Mouse (Mus musculus) heart, embryonic 13.5 days (tissue): ENCODE measurements around the gene Bcl2l14. TPM values are rescaled to one million over a fixed set of nuclear protein-coding genes. Genes with fewer than 3 reads are reported as not detected.

Experiments
- ATAC-seq: fragments of 200-750 bp; cut with Nextera tagmentation; 2 replicates; pipeline ENCODE4 v1.8.0; 2017; ENCODE audit warnings: moderate TSS enrichment; ENCODE audit not compliant: insufficient number of reproducible peaks, low FRiP score, low TSS enrichment; ENCODE audit errors: extremely low read depth
- H3K27ac ChIP-seq: fragments of 300-500 bp; sonication (generic); replicated peaks from 2 replicates; pipeline ENCODE4 v1.5.1; 2015; ENCODE audit warnings: moderate library complexity, mild to moderate bottlenecking, inconsistent platforms
- H3K27me3 ChIP-seq: fragments of 300-500 bp; sonication (generic); replicated peaks from 2 replicates; pipeline ENCODE4 v1.6.1; 2015; ENCODE audit warnings: mild to moderate bottlenecking, inconsistent platforms
- H3K36me3 ChIP-seq: fragments of 300-500 bp; sonication (generic); 2 replicates; pipeline ENCODE4 v1.6.1; 2015; ENCODE audit warnings: mild to moderate bottlenecking, inconsistent platforms
- H3K4me1 ChIP-seq: fragments of 300-500 bp; sonication (generic); 2 replicates; pipeline ENCODE4 v1.6.1; 2015; ENCODE audit warnings: inconsistent platforms
- H3K4me2 ChIP-seq: fragments of 300-500 bp; sonication (generic); 2 replicates; pipeline ENCODE4 v1.6.1; 2015; ENCODE audit warnings: inconsistent platforms, mild to moderate bottlenecking, moderate library complexity
- H3K4me3 ChIP-seq: fragments of 300-500 bp; sonication (generic); 2 replicates; pipeline ENCODE4 v1.5.1; 2015; ENCODE audit warnings: moderate library complexity, mild to moderate bottlenecking, inconsistent platforms
- H3K9ac ChIP-seq: fragments of 300-500 bp; sonication (generic); 2 replicates; pipeline ENCODE4 v1.6.1; 2015; ENCODE audit warnings: inconsistent platforms, mild to moderate bottlenecking, moderate library complexity
- H3K9me3 ChIP-seq: fragments of 300-500 bp; sonication (generic); 2 replicates; pipeline ENCODE4 v1.6.1; 2016; ENCODE audit warnings: inconsistent platforms
- WGBS: fragments of 180-500 bp; shearing (Covaris S2); methylation state at CpG from one replicate; pipeline ENCODE4 v1.1.7; 2015; ENCODE audit warnings: mixed read lengths; 5-methylcytosine and 5-hydroxymethylcytosine counted together
- polyA plus RNA-seq: library from polyadenylated mRNA; unstranded; fragments of >200 nt; fragmentation: Nextera tagmentation; extraction: Ambion mirVana; gene quantifications from 2 replicates; pipeline ENCODE4 v1.2.1, GENCODE M21; 2015

Bcl2l14 gene
- polyA plus RNA-seq, 1 experiment from 2014 or later, result 0.48 TPM

GRCm38 (mm10) chr6:134407226-134407625, 11.1 kb downstream of the Bcl2l14 start:
- ATAC-seq, result no peak
- Histone ChIP-seq H3K27me3 (no peaks in the 10 kb centered on the region; the same call in 1 of the 2 replicates), H3K4me3 (no peak overlapping the region), H3K27ac (no peak overlapping the region), H3K4me2 (no peak overlapping the region), H3K4me1 (no peaks in the 10 kb centered on the region), H3K9me3 (no peaks in the 10 kb centered on the region), H3K9ac (no peak overlapping the region), H3K36me3 (no peaks in the 10 kb centered on the region)
- WGBS, result 45% methylated on average over 5 of the region's 5 CpGs

DNA sequence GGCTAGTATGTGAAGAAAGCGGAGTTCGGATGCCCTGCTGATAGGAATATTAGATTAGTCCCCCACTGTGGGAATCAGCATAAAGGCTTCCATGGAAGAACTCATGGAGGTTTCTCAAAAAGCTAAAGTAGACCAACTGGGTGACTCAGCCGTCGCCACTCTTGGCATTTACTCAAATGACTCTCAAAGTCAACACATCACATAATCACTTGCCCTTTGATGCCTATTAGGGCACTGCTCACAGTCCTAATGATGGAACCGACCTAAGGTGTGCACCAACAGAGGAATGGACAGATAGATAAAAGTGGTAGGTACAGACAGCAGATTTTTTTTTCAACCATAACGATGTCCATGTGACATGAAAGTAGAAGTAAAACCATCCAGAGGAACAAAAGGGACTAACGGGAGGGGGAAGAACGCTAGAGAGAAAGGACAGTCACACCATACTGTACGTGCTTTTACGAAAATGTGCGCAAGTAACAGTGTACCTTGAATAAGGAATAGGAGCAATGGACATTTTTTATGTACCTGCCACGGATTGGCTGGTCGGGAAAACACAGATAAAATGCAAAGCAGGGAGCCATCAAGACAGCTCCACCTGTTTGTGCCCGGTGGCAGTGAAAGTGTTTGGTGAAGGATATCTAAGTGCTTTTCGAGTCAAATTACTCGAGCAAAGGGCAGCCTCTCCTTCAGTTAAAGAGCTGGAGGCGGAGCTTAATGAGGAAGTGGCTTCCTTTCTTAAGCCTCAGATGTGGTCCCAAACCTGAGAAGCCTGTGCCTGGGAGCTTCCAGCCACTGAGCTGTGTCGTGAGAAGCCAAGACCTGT, 17.8 kb downstream of the Bcl2l14 start:
- H3K27me3 ChIP-seq, result no peaks in the 10 kb centered on the region
- H3K9ac ChIP-seq, result no peak overlapping the region
- ATAC-seq, result no peak
- H3K4me2 ChIP-seq, result peak overlapping the region; percentile 31
- no peaks in the 10 kb centered on the region for H3K36me3 ChIP-seq
- no peak overlapping the region for H3K27ac ChIP-seq
- H3K4me3 ChIP-seq, result peak overlapping the region; percentile 6; the same call in 1 of the 2 replicates
- peaks cover 14% of the 10 kb centered on the region; the same call in 1 of the 2 replicates for H3K4me1 ChIP-seq
- no peaks in the 10 kb centered on the region for H3K9me3 ChIP-seq
- 53% methylated on average over 18 of the region's 18 CpGs for WGBS

GRCm38 (mm10) chr6:134414532-134414883, 18.4 kb downstream of the Bcl2l14 start:
- Histone ChIP-seq H3K4me2 (peak overlapping the region; percentile 31; the same call in 1 of the 2 replicates), H3K4me3 (no peak overlapping the region), H3K4me1 (peaks cover 14% of the 10 kb centered on the region; the same call in 1 of the 2 replicates), H3K9ac (no peak overlapping the region), H3K27ac (no peak overlapping the region), H3K9me3 (no peaks in the 10 kb centered on the region), H3K27me3 (no peaks in the 10 kb centered on the region), H3K36me3 (no peaks in the 10 kb centered on the region)
- WGBS, result 64% methylated on average over 4 of the region's 4 CpGs
- ATAC-seq, result no peak

DNA sequence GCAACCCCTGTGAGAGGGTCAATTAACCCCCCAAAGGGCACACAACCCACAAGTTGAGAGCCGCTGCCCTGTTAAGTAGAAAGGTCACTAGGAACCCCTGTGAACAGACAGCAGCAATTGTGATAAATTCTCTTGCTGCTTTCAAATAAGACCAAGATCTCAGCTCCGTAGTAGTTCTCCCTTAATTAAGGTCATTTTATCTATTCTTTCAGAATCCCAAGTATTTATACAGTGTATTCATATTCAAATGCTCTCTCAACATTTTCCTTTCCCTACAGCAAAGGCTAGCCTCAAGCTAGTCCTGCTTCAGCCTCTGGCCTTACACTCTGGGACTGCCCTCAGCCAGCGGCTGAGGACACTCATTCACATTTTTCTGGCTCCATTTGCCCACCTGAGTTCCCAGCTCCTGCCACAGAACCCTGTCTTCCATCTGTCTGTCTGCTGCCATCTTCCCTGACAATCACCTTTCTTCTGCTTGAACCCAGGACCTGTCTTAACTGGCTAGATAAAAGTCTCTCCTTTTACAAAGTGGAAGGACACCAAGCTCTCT, 20.5 kb downstream of the Bcl2l14 start:
- Histone ChIP-seq H3K9ac (no peak overlapping the region), H3K9me3 (no peaks in the 10 kb centered on the region)
- WGBS, result 66% methylated on average over 3 of the region's 3 CpGs

DNA sequence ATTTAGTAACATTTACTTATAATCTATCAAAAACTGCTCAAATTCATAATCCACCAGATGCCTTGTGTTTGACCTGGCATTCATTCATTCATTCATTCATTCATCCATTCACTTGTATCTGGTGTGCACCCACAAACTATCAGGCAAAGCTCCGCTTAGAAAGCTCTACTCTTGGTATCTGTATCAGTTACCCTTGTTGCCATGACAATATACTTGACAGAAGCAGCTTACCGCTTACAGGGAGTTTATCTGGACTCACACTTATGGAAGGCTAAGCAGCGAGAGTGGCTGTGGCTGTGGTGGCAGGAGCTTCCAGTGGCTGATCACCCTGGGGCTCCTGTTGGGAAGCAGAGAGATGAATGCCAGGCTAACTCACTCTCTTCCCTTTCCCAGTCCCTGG, 21.8 kb downstream of the Bcl2l14 start:
- Histone ChIP-seq H3K9me3 (no peaks in the 10 kb centered on the region), H3K4me3 (no peak overlapping the region), H3K4me2 (no peak overlapping the region), H3K4me1 (peaks cover 14% of the 10 kb centered on the region; the same call in 1 of the 2 replicates), H3K9ac (no peak overlapping the region), H3K36me3 (no peaks in the 10 kb centered on the region), H3K27ac (no peak overlapping the region), H3K27me3 (no peaks in the 10 kb centered on the region)
- WGBS, result 11% methylated on average over 3 of the region's 3 CpGs
- no peak for ATAC-seq

More for the DNA sequence above, 20.5 kb downstream of the Bcl2l14 start:
- Histone ChIP-seq H3K4me1 (peaks cover 14% of the 10 kb centered on the region; the same call in 1 of the 2 replicates), H3K27me3 (no peaks in the 10 kb centered on the region), H3K27ac (no peak overlapping the region), H3K4me3 (no peak overlapping the region), H3K36me3 (no peaks in the 10 kb centered on the region), H3K4me2 (no peak overlapping the region)
- ATAC-seq, result no peak

- Histone ChIP-seq H3K36me3 (no peaks in the 10 kb centered on the region), H3K9me3 (no peaks in the 10 kb centered on the region), H3K9ac (no peak overlapping the region), H3K4me1 (peaks cover 8% of the 10 kb centered on the region), H3K27me3 (no peaks in the 10 kb centered on the region), H3K27ac (no peak overlapping the region), H3K4me2 (no peak overlapping the region), H3K4me3 (no peak overlapping the region)
- WGBS, result 58% methylated on average over 8 of the region's 8 CpGs
- no peak for ATAC-seq
Measured at GRCm38 (mm10) chr6:134420375-134420774, 24.3 kb downstream of the Bcl2l14 start.

DNA sequence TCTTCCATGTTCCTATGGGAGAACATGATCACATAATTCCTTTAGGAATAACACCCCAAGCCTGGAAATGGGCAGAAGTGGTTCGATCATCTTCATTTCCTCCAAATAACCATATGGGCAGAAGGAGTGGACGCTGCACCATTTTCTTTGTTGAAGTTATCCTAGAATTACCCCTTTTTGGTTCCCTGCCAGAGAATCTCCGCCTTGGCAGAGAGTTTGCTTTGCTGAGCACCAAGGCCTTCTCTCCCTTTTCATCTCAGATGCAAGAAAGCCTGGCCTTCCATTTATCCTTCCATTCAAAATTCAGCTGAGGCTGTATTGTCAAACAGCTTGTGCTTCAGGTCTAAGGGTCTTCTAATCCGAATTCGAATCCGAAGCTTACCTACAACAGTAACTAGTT, 25.8 kb downstream of the Bcl2l14 start:
- Histone ChIP-seq H3K4me3 (no peak overlapping the region), H3K4me1 (peaks cover 11% of the 10 kb centered on the region), H3K27me3 (no peaks in the 10 kb centered on the region), H3K4me2 (no peak overlapping the region), H3K36me3 (no peaks in the 10 kb centered on the region), H3K27ac (no peak overlapping the region), H3K9me3 (no peaks in the 10 kb centered on the region), H3K9ac (no peak overlapping the region)
- WGBS, result 83% methylated on average over 6 of the region's 6 CpGs
- ATAC-seq, result no peak

DNA sequence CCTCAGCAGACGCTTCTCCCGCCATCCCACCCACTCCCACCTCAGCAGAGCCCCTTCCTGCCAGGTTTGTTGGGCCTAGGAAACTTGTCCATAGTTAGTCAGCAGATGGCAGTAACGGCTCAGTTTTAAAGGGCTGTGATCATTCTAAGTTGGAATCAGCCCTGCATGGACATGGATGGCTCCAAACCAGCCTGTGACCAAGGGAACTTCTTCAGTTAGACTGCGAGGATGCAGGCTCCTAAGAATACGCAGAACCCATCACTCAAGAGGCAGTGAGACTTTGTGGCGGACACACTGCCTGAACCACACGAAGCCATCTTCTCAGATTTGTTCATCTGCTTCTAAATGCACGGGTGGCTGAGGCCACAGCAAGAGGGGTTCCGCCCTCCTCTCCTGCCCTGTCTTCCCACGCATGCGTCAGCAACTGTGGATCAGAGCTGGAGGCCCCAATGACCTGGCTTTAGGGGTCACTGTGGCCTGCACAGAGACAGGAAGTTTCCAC, 29.1 kb downstream of the Bcl2l14 start:
- no peak overlapping the region for H3K4me3 ChIP-seq
- H3K27me3 ChIP-seq, result no peaks in the 10 kb centered on the region
- WGBS, result 27% methylated on average over 11 of the region's 11 CpGs
- peaks cover 4% of the 10 kb centered on the region for H3K4me1 ChIP-seq
- H3K36me3 ChIP-seq, result no peaks in the 10 kb centered on the region
- H3K9ac ChIP-seq, result 0 out of 2 replicates have a peak overlapping the region, but pooled peaks have one; percentile 37
- no peak for ATAC-seq
- H3K9me3 ChIP-seq, result no peaks in the 10 kb centered on the region
- no peak overlapping the region for H3K27ac ChIP-seq
- H3K4me2 ChIP-seq, result peak overlapping the region; percentile 53

DNA sequence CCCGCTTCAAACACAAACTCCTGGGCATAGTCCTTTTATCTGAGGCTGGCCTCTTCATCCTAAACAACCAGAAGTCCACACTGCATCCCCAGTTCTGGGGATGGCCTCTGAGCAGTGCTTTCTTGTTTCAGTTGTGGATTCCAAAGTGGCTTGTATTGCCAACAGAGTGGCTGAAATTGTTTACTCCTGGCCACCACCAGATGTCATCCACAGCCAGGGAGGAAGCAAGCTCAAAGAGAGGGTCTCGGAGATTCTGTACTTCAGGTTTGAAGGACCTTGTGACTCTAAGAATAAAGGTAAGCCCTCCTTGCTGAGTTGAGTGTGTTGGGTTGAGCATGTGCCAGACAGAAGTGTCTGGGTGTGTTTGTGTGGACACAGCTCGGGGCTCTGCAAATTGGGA, 31.0 kb downstream of the Bcl2l14 start:
- Histone ChIP-seq H3K4me1 (peaks cover 4% of the 10 kb centered on the region), H3K4me2 (no peak overlapping the region), H3K9me3 (no peaks in the 10 kb centered on the region), H3K27ac (no peak overlapping the region), H3K4me3 (no peak overlapping the region), H3K36me3 (no peaks in the 10 kb centered on the region), H3K27me3 (no peaks in the 10 kb centered on the region; the same call in 1 of the 2 replicates), H3K9ac (no peak overlapping the region)
- ATAC-seq, result no peak
- 61% methylated on average over 3 of the region's 3 CpGs for WGBS

- Histone ChIP-seq H3K27me3 (no peaks in the 10 kb centered on the region; the same call in 1 of the 2 replicates), H3K27ac (no peak overlapping the region), H3K4me3 (no peak overlapping the region), H3K36me3 (no peaks in the 10 kb centered on the region), H3K9me3 (no peaks in the 10 kb centered on the region), H3K4me1 (peaks cover 8% of the 10 kb centered on the region), H3K4me2 (no peak overlapping the region), H3K9ac (no peak overlapping the region)
- no peak for ATAC-seq
- 66% methylated on average over 5 of the region's 5 CpGs for WGBS
Measured at GRCm38 (mm10) chr6:134428455-134428854, 32.3 kb downstream of the Bcl2l14 start.

- peaks cover 7% of the 10 kb centered on the region for H3K4me1 ChIP-seq
- H3K36me3 ChIP-seq, result no peaks in the 10 kb centered on the region
- no peak overlapping the region for H3K27ac ChIP-seq
- H3K4me3 ChIP-seq, result no peak overlapping the region
- ATAC-seq, result no peak
- no peaks in the 10 kb centered on the region; the same call in 1 of the 2 replicates for H3K27me3 ChIP-seq
- WGBS, result 65% methylated on average over 9 of the region's 9 CpGs
- H3K9me3 ChIP-seq, result no peaks in the 10 kb centered on the region
- H3K4me2 ChIP-seq, result no peak overlapping the region
- no peak overlapping the region for H3K9ac ChIP-seq
Measured at GRCm38 (mm10) chr6:134430161-134430799, 34.2 kb downstream of the Bcl2l14 start.
